In the genomic region with DNA sequence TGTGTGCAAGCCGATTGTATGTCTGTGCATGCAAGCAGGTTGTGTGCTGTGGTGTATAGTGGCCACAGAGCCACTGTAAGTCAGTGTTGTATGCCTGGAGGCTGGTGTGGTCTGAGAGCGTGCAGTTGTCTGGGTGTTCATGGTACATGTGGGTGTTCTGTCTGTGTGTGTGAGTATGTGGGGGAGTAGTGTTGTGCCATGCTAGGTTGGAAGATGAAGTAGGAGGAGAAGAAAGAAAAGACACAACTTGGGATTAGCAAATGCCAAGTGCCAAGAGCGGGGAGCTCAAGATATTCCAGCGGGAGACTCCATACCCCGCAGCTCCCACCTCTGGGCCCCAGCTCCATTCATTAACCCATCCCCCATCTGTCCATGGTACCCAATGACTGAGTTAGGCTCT, we compare ENCODE assay signal across 9 mouse cellular contexts.
"Had no signal": no experiment of that assay in that cellular context is flagged by ENCODE, and none has a peak within 500 bp of the region (broad histone marks: within the 10 kb centered on the region; RNA-seq: fewer than 3 reads in every experiment).

No protein-coding gene starts in this region.

- DNase-seq: kidney, adult 2 months; kidney, postnatal 14 days; layer of hippocampus, postnatal 36 days; lung, embryonic 14.5 days; lung, postnatal 10 days; retina, postnatal 1 day; spleen, adult 18-20 months; thymus, adult 2 months; thymus, postnatal 36 days had no signal
